Mouse (Mus musculus) lung, postnatal 0 days (tissue): ENCODE data around the gene Rnf38.

ENCODE experiments used
- CTCF ChIP-seq: IDR thresholded peaks from 2 replicates; pipeline ENCODE4 v1.5.1; 2016; ENCODE audit warnings: antibody characterized with exemption, mild to moderate bottlenecking
- EP300 ChIP-seq: IDR thresholded peaks from 2 replicates; pipeline ENCODE4 v1.6.1; 2016; ENCODE audit warnings: antibody characterized with exemption, mild to moderate bottlenecking, control low read depth

DNA sequence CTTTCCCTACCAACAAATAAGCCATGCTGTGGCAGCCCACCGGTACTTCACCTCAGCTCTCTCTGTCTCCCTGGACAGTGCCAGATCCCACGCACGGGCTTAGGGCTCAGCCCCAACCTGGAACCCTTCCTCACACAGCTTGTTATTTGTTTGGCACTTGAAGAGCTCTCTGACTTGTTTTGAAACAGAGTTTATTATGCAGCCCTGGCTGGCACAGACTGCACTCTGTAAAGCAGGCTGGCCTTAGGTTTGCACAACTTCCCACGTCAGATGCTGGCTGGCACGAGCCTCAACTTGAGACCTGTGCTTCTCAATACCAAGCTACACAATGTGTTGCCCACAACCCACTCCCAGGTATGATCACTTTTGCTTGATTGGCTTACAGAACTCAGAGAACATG lies 53.8 kb downstream of the Rnf38 start:
- TF ChIP-seq CTCF (no peak), EP300 (no peak)
